Mouse (Mus musculus) cortical plate, adult 2 months (tissue): ENCODE results near the gene Ccnyl1.

Experiments
- CTCF ChIP-seq: fragments of 200-500 bp; IDR thresholded peaks from 2 replicates; pipeline ENCODE4 v1.5.1; 2011; ENCODE audit warnings: mild to moderate bottlenecking, control low read depth, low read length; ENCODE audit not compliant: insufficient read depth; ENCODE audit errors: extremely low read depth
- POLR2A ChIP-seq: fragments of 200-500 bp; IDR thresholded peaks from 2 replicates; pipeline ENCODE4 v1.6.1; 2011; ENCODE audit warnings: mild to moderate bottlenecking, low read length, control low read depth; ENCODE audit not compliant: insufficient read depth; ENCODE audit errors: extremely low read depth

GRCm38 (mm10) chr1:64757254-64757653 is 67.0 kb downstream of the Ccnyl1 start:
- TF ChIP-seq CTCF (no peak), POLR2A (no peak)
